Mouse (Mus musculus): Measurements from ENCODE around the gene Fam13a.

Fam13a gene

GRCm38 (mm10) chr6:58999044-58999453 lies 25.3 kb downstream of the Fam13a start:
- no peak for DNase-seq (ENCODE audit: low spot score)

GRCm38 (mm10) chr6:58998528-58998927 lies 25.8 kb downstream of the Fam13a start:
- DNase-seq (ENCODE audit: low spot score) = no peak

GRCm38 (mm10) chr6:58989149-58989548 lies 35.2 kb downstream of the Fam13a start:
- no peak for DNase-seq (ENCODE audit: low spot score)

GRCm38 (mm10) chr6:58988706-58989105 lies 35.6 kb downstream of the Fam13a start:
- no peak for DNase-seq (ENCODE audit: low spot score)

GRCm38 (mm10) chr6:58987166-58987565 lies 37.2 kb downstream of the Fam13a start:
- no peak for DNase-seq (ENCODE audit: low spot score)

- DNase-seq (ENCODE audit: low spot score) = no peak
Observed at GRCm38 (mm10) chr6:58985186-58985585, 39.2 kb downstream of the Fam13a start.

GRCm38 (mm10) chr6:58975249-58975648 lies 49.1 kb downstream of the Fam13a start:
- no peak for DNase-seq (ENCODE audit: low spot score)

- DNase-seq (ENCODE audit: low spot score) = no peak
Observed at GRCm38 (mm10) chr6:58974428-58974827, 49.9 kb downstream of the Fam13a start.

GRCm38 (mm10) chr6:58972873-58973272 lies 51.5 kb downstream of the Fam13a start:
- DNase-seq (ENCODE audit: low spot score) = no peak

- no peak for DNase-seq (ENCODE audit: low spot score)
Observed at GRCm38 (mm10) chr6:58968272-58968671, 56.1 kb downstream of the Fam13a start.

- no peak for DNase-seq (ENCODE audit: low spot score)
Observed at GRCm38 (mm10) chr6:58965071-58965831, 59.1 kb downstream of the Fam13a start.

GRCm38 (mm10) chr6:58964565-58964964 lies 59.8 kb downstream of the Fam13a start:
- DNase-seq (ENCODE audit: low spot score) = no peak

- DNase-seq (ENCODE audit: low spot score) = no peak
Observed at GRCm38 (mm10) chr6:58964091-58964490, 60.3 kb downstream of the Fam13a start.

- no peak for DNase-seq (ENCODE audit: low spot score)
Observed at GRCm38 (mm10) chr6:58962691-58963090, 61.7 kb downstream of the Fam13a start.

- DNase-seq (ENCODE audit: low spot score) = no peak
Observed at GRCm38 (mm10) chr6:58960523-58960922, 63.8 kb downstream of the Fam13a start.

- DNase-seq (ENCODE audit: low spot score) = no peak
Observed at GRCm38 (mm10) chr6:58951128-58951992, 73.0 kb downstream of the Fam13a start.

- no peak for DNase-seq (ENCODE audit: low spot score)
Observed at GRCm38 (mm10) chr6:58950410-58950809, 73.9 kb downstream of the Fam13a start.

- no peak for DNase-seq (ENCODE audit: low spot score)
Observed at GRCm38 (mm10) chr6:58946840-58947239, 77.5 kb downstream of the Fam13a start.

GRCm38 (mm10) chr6:58946246-58946645 lies 78.1 kb downstream of the Fam13a start:
- DNase-seq (ENCODE audit: low spot score) = no peak

- no peak for DNase-seq (ENCODE audit: low spot score)
Observed at GRCm38 (mm10) chr6:58943958-58944357, 80.4 kb downstream of the Fam13a start.

GRCm38 (mm10) chr6:58942276-58942675 lies 82.1 kb downstream of the Fam13a start:
- DNase-seq (ENCODE audit: low spot score) = no peak

GRCm38 (mm10) chr6:58937726-58938125 lies 86.6 kb downstream of the Fam13a start:
- no peak for DNase-seq (ENCODE audit: low spot score)

GRCm38 (mm10) chr6:58934144-58934543 lies 90.2 kb downstream of the Fam13a start:
- no peak for DNase-seq (ENCODE audit: low spot score)
